Mouse (Mus musculus): ENCODE measurements around the gene Olfr933.

Olfr933 gene

GRCm38 (mm10) chr9:38972013-38972412 lies at the start of gene Olfr933:
Olfr933 (plus strand) TSS chr9:38972313.
- no peak for DNase-seq (ENCODE audit: inconsistent ontology term)

- DNase-seq (ENCODE audit: inconsistent ontology term) = no peak
These were observed 42.6 kb upstream of the Olfr933 start, which contains the start of gene Olfr930 for GRCm38 (mm10) chr9:38929509-38929908. Olfr930 (plus strand) TSS chr9:38929809.

- no peak for DNase-seq (ENCODE audit: inconsistent ontology term)
These were observed 18.6 kb upstream of the Olfr933 start for GRCm38 (mm10) chr9:38953401-38954123.

GRCm38 (mm10) chr9:38954124-38954416 lies 18.0 kb upstream of the Olfr933 start:
- no peak for DNase-seq (ENCODE audit: inconsistent ontology term)

- no peak for DNase-seq (ENCODE audit: inconsistent ontology term)
These were observed 16.1 kb downstream of the Olfr933 start, which contains the start of gene Olfr934 for GRCm38 (mm10) chr9:38988215-38988614. Olfr934 (minus strand) TSS chr9:38988315.

- no peak for DNase-seq (ENCODE audit: inconsistent ontology term)
These were observed 27.5 kb downstream of the Olfr933 start, which contains the start of gene Olfr935 for GRCm38 (mm10) chr9:38999583-38999982. Olfr935 (minus strand) TSS chr9:38999683.

- no peak for DNase-seq (ENCODE audit: inconsistent ontology term)
These were observed 51.2 kb downstream of the Olfr933 start, which contains the start of gene Olfr146 for GRCm38 (mm10) chr9:39023277-39023676. Olfr146 (minus strand) TSS chr9:39023377.

All from Muller cell, postnatal 12 days (primary cell).